Mouse (Mus musculus) embryonic facial prominence, embryonic 14.5 days (tissue): ENCODE measurements at regions not wholly inside any gene's neighbourhood (a gene's known extent, or its start where the extent isn't known, plus 50 kb on each side); places are given as distances from the start of the nearest gene placed in this dataset.

Source experiments
- ATAC-seq: fragments of 200-750 bp; cut with Nextera tagmentation; 2 replicates; pipeline ENCODE4 v1.8.0; 2017; ENCODE audit warnings: low read depth, moderate number of reproducible peaks, moderate TSS enrichment
- DNase-seq: peaks from one replicate; pipeline ENCODE4 v3.0.0-alpha.2; 2015; ENCODE audit warnings: low spot score
- H3K27ac ChIP-seq: fragments of 300-500 bp; sonication (generic); replicated peaks from 2 replicates; pipeline ENCODE4 v1.5.1; 2014; ENCODE audit warnings: low read depth, mild to moderate bottlenecking, low read length, moderate library complexity
- H3K27me3 ChIP-seq: fragments of 300-500 bp; sonication (generic); replicated peaks from 2 replicates; pipeline ENCODE4 v1.6.1; 2014; ENCODE audit warnings: low read length; ENCODE audit not compliant: control insufficient read depth, insufficient read depth
- H3K36me3 ChIP-seq: fragments of 300-500 bp; sonication (generic); 2 replicates; pipeline ENCODE4 v1.6.1; 2014; ENCODE audit warnings: low read length, mixed read lengths; ENCODE audit not compliant: control insufficient read depth, insufficient read depth
- H3K4me1 ChIP-seq: fragments of 300-500 bp; sonication (generic); 2 replicates; pipeline ENCODE4 v1.6.1; 2014; ENCODE audit warnings: antibody characterized with exemption, low read length; ENCODE audit not compliant: control insufficient read depth, insufficient read depth
- H3K4me2 ChIP-seq: fragments of 300-500 bp; sonication (generic); 2 replicates; pipeline ENCODE4 v1.6.1; 2014; ENCODE audit warnings: low read depth, mild to moderate bottlenecking, low read length, moderate library complexity, mixed read lengths
- H3K4me3 ChIP-seq: fragments of 300-500 bp; sonication (generic); 2 replicates; pipeline ENCODE4 v1.5.1; 2014; ENCODE audit warnings: low read depth, mild to moderate bottlenecking, low read length
- H3K9ac ChIP-seq: fragments of 300-500 bp; sonication (generic); 2 replicates; pipeline ENCODE4 v1.6.1; 2014; ENCODE audit warnings: low read depth, mild to moderate bottlenecking, low read length, moderate library complexity, mixed read lengths
- H3K9me3 ChIP-seq: fragments of 300-500 bp; sonication (generic); 2 replicates; pipeline ENCODE4 v1.6.1; 2016; ENCODE audit warnings: low read length; ENCODE audit not compliant: control insufficient read depth
- WGBS: fragments of 180-500 bp; shearing (Covaris S2); extraction: QIAGEN DNeasy Blood & Tissue Kit; methylation state at CpG from one replicate; pipeline ENCODE4 v1.1.7; 2014; 5-methylcytosine and 5-hydroxymethylcytosine counted together

DNA sequence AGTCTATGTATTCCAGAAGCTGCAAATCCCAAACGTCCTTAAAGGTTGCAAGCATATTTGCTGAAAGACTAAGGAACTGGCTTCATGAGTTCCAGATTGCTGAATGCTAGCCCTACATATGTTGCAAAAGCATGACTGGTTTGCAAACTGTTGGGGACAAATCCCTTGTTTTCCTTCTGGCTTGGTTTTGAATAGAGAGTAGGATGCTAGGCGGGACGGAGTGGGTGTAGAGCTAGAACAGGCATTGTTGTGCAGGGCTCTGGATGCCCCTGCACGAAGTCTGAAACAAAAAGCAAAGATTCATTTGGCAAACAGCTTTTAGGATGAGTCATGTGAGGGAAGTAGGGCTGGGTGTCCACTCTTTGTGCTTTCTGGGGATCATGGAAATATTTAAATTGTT is 500.9 kb upstream of the Cnksr2 start:
- ATAC-seq (no peak), DNase-seq (no peak)
- H3K9ac ChIP-seq = no peak overlapping the region
- H3K4me1 ChIP-seq = no peaks in the 10 kb centered on the region
- no peaks in the 10 kb centered on the region for H3K36me3 ChIP-seq
- no peaks in the 10 kb centered on the region for H3K27me3 ChIP-seq
- H3K9me3 ChIP-seq = no peaks in the 10 kb centered on the region
- H3K4me3 ChIP-seq = no peak overlapping the region
- H3K27ac ChIP-seq = no peak overlapping the region
- H3K4me2 ChIP-seq = no peak overlapping the region
- WGBS = 49% methylated on average over 4 of the region's 4 CpGs

DNA sequence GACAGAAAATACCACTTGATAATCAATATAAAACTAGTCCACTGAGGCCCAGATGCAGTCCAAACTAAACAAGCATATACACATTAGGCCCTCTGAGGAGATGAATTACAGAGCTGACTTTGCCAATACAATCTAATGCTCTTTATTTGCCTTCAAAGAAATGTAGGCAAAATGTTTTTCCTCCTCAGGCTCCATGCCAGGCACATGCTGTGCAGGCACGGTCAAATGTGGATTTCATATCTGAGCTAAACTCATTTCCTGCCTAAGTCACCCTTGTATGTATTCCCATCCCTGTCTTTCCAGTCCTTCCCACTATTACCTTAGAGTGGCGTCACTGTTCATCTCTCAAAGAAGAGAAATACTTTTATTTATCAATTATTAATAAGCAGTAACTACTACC is 534.8 kb upstream of the Cnksr2 start:
- DNase-seq (no peak), ATAC-seq (no peak)
- H3K4me3 ChIP-seq = no peak overlapping the region
- H3K27me3 ChIP-seq = no peaks in the 10 kb centered on the region; the same call in 1 of the 2 replicates
- H3K4me1 ChIP-seq = no peaks in the 10 kb centered on the region
- no peak overlapping the region for H3K9ac ChIP-seq
- H3K27ac ChIP-seq = no peak overlapping the region
- no peaks in the 10 kb centered on the region for H3K9me3 ChIP-seq
- no peaks in the 10 kb centered on the region for H3K36me3 ChIP-seq
- H3K4me2 ChIP-seq = no peak overlapping the region
- 58% methylated on average over 2 of the region's 2 CpGs for WGBS

DNA sequence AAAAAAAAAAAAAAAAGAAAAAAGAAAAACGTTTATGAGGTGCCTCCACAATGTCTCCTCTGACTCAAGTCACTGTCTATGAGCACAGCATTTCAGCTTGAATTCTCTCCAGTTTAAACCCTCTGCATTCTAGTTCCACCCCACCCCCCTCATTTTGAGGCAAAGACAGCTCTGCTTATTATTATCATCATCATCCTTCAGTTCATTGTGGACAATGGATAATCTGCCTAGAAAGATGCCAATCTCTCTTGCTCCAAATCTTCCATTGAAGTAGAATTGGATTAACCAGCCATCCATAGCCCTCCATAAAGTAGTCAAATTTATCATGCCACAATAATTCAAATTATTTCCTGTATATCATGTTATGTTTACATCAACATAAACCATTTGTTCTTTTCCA is 570.0 kb upstream of the Cnksr2 start:
- Histone ChIP-seq H3K4me1 (no peaks in the 10 kb centered on the region), H3K4me2 (no peak overlapping the region), H3K27me3 (peaks cover 19% of the 10 kb centered on the region), H3K27ac (no peak overlapping the region), H3K9me3 (no peaks in the 10 kb centered on the region), H3K9ac (no peak overlapping the region), H3K4me3 (no peak overlapping the region), H3K36me3 (no peaks in the 10 kb centered on the region)
- WGBS = 4% methylated on average over 1 of the region's 1 CpGs
- ATAC-seq (no peak), DNase-seq (no peak)

DNA sequence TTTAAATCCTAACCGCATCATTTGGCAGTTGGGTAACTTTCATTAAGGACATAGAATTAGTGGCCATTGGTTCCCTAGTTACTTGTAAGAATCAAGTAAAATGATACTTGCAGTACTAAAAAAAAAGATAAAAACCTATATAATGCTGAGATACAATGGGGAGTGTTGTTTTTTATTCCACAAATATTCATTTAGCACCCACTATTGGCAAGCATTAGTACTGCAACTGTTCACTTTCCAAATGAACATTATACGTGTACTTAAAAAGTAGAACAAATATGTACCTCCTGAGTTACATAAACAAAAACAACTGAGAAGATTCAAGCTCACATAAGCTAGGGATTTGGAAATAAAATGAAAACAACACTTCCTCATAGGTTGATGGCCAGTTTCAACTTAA is 570.5 kb upstream of the Cnksr2 start:
- H3K27me3 ChIP-seq = peaks cover 19% of the 10 kb centered on the region
- ATAC-seq = no peak
- H3K4me3 ChIP-seq = no peak overlapping the region
- WGBS = 67% methylated on average over 2 of the region's 2 CpGs
- no peak for DNase-seq
- H3K4me2 ChIP-seq = no peak overlapping the region
- H3K9me3 ChIP-seq = no peaks in the 10 kb centered on the region
- no peaks in the 10 kb centered on the region for H3K4me1 ChIP-seq
- no peak overlapping the region for H3K9ac ChIP-seq
- no peaks in the 10 kb centered on the region for H3K36me3 ChIP-seq
- H3K27ac ChIP-seq = no peak overlapping the region

DNA sequence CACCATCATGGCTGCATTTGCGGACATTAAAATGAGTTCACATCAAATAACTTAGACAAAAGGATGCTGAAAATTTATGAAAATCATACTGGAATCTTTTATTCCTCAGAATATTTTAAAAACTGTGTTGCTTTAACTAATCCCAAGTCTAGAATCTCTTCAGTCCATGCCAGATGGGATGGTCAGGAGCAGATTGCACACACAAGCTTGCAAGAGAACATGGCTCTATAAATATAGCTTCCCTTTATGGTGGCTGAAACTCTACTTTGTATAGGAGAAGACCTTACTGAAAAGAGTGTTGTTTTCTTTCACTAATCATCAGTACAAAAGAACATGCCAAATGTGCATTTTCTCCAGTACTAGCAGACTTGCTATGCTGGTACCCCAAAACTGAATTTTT is 570.9 kb upstream of the Cnksr2 start:
- H3K9me3 ChIP-seq = no peaks in the 10 kb centered on the region

DNA sequence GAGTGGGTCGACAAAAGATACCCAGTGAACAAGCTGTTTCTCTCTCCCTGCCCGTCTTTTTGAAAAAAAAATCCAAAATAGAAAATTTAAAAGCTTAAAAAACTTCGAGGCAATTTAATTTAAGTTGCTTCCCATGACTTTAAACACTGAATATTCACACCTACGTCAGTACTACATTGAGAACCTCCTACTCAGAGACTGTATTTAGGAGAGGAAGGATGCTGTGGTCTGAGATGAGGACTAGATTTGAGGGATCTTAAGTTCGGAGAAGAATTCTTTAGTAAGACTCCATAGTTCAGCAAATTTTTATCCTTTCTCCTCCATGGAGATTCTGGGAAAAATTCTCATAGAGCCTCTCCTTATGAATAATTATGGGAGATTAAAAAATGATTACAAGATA is 571.4 kb upstream of the Cnksr2 start:
- Histone ChIP-seq H3K4me1 (no peaks in the 10 kb centered on the region), H3K36me3 (no peaks in the 10 kb centered on the region), H3K9me3 (no peaks in the 10 kb centered on the region), H3K4me2 (no peak overlapping the region), H3K4me3 (no peak overlapping the region), H3K9ac (no peak overlapping the region), H3K27ac (no peak overlapping the region), H3K27me3 (peaks cover 19% of the 10 kb centered on the region)
- ATAC-seq = no peak
- DNase-seq = no peak
- WGBS = 66% methylated on average over 5 of the region's 5 CpGs

More for the DNA sequence above, 570.9 kb upstream of the Cnksr2 start:
- no peak for ATAC-seq
- Histone ChIP-seq H3K4me1 (no peaks in the 10 kb centered on the region), H3K4me2 (no peak overlapping the region), H3K27ac (no peak overlapping the region), H3K9ac (no peak overlapping the region), H3K36me3 (no peaks in the 10 kb centered on the region), H3K4me3 (no peak overlapping the region), H3K27me3 (peaks cover 19% of the 10 kb centered on the region)
- WGBS = 96% methylated on average over 1 of the region's 1 CpGs
- no peak for DNase-seq

DNA sequence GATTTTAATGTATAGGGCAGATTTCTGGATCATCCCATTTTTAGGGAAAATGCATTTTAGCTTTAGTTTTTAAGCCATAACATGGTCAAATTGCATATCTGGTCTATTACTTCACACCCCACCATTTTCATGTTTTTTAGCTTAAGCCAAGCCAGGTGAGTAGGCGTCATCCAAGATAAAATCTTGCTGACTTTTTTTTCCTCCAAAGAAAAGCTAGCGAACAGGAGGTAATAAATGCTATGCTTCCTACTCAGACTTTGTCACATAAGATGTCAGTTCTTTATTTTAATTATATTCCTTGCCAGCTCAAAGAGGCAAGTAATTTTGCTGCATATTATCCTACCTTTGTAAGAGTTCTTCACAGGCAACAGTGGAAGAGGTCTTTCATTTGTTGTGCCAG is 572.0 kb upstream of the Cnksr2 start:
- Histone ChIP-seq H3K4me1 (no peaks in the 10 kb centered on the region), H3K36me3 (no peaks in the 10 kb centered on the region), H3K4me2 (no peak overlapping the region), H3K27me3 (peaks cover 19% of the 10 kb centered on the region), H3K27ac (no peak overlapping the region), H3K9me3 (no peaks in the 10 kb centered on the region), H3K9ac (no peak overlapping the region), H3K4me3 (no peak overlapping the region)
- WGBS = 69% methylated on average over 2 of the region's 2 CpGs
- no peak for ATAC-seq
- no peak for DNase-seq

DNA sequence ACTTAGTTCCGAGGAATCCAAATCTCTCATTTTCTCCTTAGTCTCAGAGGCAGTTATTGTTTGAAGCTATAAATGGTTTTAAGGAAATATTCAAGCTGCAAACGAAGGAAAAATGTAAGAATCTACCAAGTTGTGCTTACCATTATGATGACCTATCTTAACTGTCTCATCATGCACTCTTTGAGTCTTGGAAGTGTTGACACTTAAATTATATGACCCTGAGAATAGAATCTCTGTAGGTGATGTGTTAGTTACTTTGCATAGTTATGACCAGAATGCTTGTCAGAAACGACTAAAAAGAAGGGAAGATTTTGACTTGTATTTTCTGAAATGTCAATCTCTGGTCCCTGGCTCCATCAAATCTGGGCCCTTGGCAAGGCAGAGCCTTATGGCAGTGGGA is 582.7 kb upstream of the Rps6ka3 start:
- no peaks in the 10 kb centered on the region for H3K4me1 ChIP-seq
- 66% methylated on average over 3 of the region's 3 CpGs for WGBS
- ATAC-seq (no peak), DNase-seq (no peak)
- H3K4me2 ChIP-seq = no peak overlapping the region
- H3K9ac ChIP-seq = no peak overlapping the region
- H3K9me3 ChIP-seq = no peaks in the 10 kb centered on the region
- no peak overlapping the region for H3K27ac ChIP-seq
- no peak overlapping the region for H3K4me3 ChIP-seq
- H3K27me3 ChIP-seq = peaks cover 13% of the 10 kb centered on the region; the same call in 1 of the 2 replicates
- no peaks in the 10 kb centered on the region for H3K36me3 ChIP-seq

DNA sequence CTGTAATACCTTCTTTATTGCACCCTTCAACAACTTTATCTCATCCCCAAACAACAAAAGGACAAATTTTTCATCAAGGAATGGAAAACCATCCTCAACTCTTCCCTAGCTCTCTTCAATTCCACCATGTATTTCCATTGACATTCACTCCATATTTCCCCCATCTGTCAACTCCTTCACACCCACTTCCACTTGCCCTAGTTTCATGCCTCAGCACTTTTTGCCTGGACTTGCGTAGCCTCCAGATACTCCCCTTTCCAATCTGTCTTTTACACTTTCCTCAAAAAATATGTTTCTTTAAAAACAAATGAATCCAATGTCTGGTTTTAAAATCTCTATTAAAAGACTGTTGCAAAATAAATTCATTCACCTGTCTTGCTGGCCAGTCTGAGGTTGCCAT is 577.7 kb upstream of the Rps6ka3 start:
- Histone ChIP-seq H3K27me3 (peaks cover 15% of the 10 kb centered on the region; the same call in 1 of the 2 replicates), H3K4me1 (no peaks in the 10 kb centered on the region), H3K27ac (no peak overlapping the region), H3K4me2 (no peak overlapping the region), H3K4me3 (no peak overlapping the region), H3K9me3 (no peaks in the 10 kb centered on the region), H3K36me3 (no peaks in the 10 kb centered on the region), H3K9ac (no peak overlapping the region)
- ATAC-seq = no peak
- no peak for DNase-seq
- WGBS = 81% methylated on average over 1 of the region's 1 CpGs
